Mouse (Mus musculus) neural tube, embryonic 11.5 days (tissue): ENCODE results near the gene Clasp2. TPM values are rescaled to one million over a fixed set of nuclear protein-coding genes. Genes with fewer than 3 reads are reported as not detected.

Experiments
- ATAC-seq: fragments of 200-750 bp; cut with Nextera tagmentation; 2 replicates; pipeline ENCODE4 v1.8.0; 2017; ENCODE audit warnings: moderate number of reproducible peaks, mild to moderate bottlenecking, moderate TSS enrichment, moderate library complexity; ENCODE audit not compliant: insufficient read depth, low FRiP score, low TSS enrichment
- DNase-seq: peaks from one replicate; pipeline ENCODE4 v3.0.0-alpha.2; 2015; ENCODE audit warnings: low spot score
- H3K27ac ChIP-seq: fragments of 300-500 bp; sonication (generic); 2 replicates; pipeline ENCODE4 v1.5.1; 2014; ENCODE audit warnings: low read depth, mild to moderate bottlenecking, low read length
- H3K27me3 ChIP-seq: fragments of 300-500 bp; sonication (generic); 2 replicates; pipeline ENCODE4 v1.6.1; 2014; ENCODE audit warnings: mild to moderate bottlenecking, low read length, mixed read lengths; ENCODE audit not compliant: control insufficient read depth, insufficient read depth
- H3K36me3 ChIP-seq: fragments of 300-500 bp; sonication (generic); 2 replicates; pipeline ENCODE4 v1.6.1; 2014; ENCODE audit warnings: mild to moderate bottlenecking, low read length, moderate library complexity, mixed read lengths; ENCODE audit not compliant: control insufficient read depth, insufficient read depth
- H3K4me1 ChIP-seq: fragments of 300-500 bp; sonication (generic); 2 replicates; pipeline ENCODE4 v1.6.1; 2014; ENCODE audit warnings: low read length, mixed read lengths; ENCODE audit not compliant: control insufficient read depth, insufficient read depth
- H3K4me2 ChIP-seq: fragments of 300-500 bp; sonication (generic); 2 replicates; pipeline ENCODE4 v1.6.1; 2014; ENCODE audit warnings: low read depth, mild to moderate bottlenecking, moderate library complexity
- H3K4me3 ChIP-seq: fragments of 300-500 bp; sonication (generic); 2 replicates; pipeline ENCODE4 v1.5.1; 2014; ENCODE audit warnings: low read depth, low read length
- H3K9ac ChIP-seq: fragments of 300-500 bp; sonication (generic); 2 replicates; pipeline ENCODE4 v1.6.1; 2014; ENCODE audit warnings: mild to moderate bottlenecking, low read length
- H3K9me3 ChIP-seq: fragments of 300-500 bp; sonication (generic); 2 replicates; pipeline ENCODE4 v1.6.1; 2016; ENCODE audit warnings: low read length; ENCODE audit not compliant: control insufficient read depth
- WGBS: fragments of 180-500 bp; shearing (Covaris S2); extraction: QIAGEN DNeasy Blood & Tissue Kit; methylation state at CpG from one replicate; pipeline ENCODE4 v1.1.7; 2014; 5-methylcytosine and 5-hydroxymethylcytosine counted together
- polyA plus RNA-seq: library from polyadenylated mRNA; unstranded; fragments of >200 nt; fragmentation: Nextera tagmentation; extraction: Ambion mirVana; gene quantifications from 2 replicates; pipeline ENCODE4 v1.2.1, GENCODE M21; 2014

Gene Clasp2
- polyA plus RNA-seq, 1 experiment from 2014 or later = 58.0 TPM

DNA sequence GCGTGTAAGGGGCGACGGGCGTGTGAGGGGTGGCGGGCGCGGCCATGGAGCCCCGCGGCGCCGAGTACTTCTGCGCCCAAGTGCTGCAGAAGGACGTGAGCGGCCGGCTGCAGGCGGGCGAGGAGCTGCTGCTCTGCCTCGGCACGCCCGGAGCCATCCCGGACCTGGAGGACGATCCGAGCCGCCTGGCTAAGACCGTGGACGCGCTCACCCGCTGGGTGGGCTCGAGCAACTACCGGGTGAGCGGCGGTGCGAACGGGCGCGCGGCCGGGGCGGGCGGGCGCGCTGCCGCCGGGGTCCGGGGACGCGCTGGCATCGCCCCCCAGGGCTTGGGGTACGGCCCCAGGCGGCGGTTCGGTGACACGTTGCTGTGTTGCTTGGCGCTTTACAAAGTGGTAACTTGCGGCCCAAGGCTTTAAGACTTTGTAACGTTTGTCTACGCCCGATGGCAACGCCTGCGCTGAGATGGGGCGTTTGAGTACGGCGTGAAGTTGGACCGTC, 414 bp downstream of the Clasp2 start:
- Histone ChIP-seq H3K36me3 (no peaks in the 10 kb centered on the region), H3K27ac (peak overlapping the region; percentile 62), H3K9ac (peak overlapping the region; percentile 89), H3K4me3 (peak overlapping the region; percentile 95), H3K27me3 (no peaks in the 10 kb centered on the region), H3K9me3 (no peaks in the 10 kb centered on the region), H3K4me2 (peak overlapping the region; percentile 95), H3K4me1 (0 out of 2 replicates have a peak, but pooled peaks cover 4% of the 10 kb centered on the region)
- under 1% methylated on average over 62 of the region's 64 CpGs for WGBS
- ATAC-seq (peak; percentile 82), DNase-seq (no peak)

DNA sequence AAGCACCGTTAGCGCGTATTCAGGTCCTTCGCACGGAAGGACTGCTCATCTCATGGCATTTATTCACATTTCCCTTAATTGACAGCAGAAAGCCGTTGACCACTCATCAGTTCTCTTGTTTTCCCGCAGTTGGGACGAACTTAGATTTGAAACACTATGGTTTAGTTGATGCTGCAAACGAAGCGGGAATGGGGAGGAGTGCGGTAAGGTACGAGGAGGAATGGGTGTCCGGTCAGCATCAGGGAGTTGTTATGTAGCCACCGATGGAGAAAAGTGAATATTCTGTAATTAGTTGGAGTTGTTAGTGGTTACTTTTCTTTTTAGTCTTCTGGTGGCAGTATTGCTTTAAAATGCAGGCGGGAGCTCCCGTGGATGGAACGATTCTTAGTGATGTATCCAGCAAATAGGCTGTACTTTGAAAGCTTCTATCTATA, 1.1 kb downstream of the Clasp2 start:
- DNase-seq = peak; percentile 21
- H3K27ac ChIP-seq = no peak overlapping the region
- H3K27me3 ChIP-seq = no peaks in the 10 kb centered on the region
- WGBS = 7% methylated on average over 17 of the region's 17 CpGs
- H3K4me3 ChIP-seq = peak overlapping the region; percentile 95
- H3K9ac ChIP-seq = peak overlapping the region; percentile 89
- H3K4me2 ChIP-seq = peak overlapping the region; percentile 95
- no peaks in the 10 kb centered on the region for H3K9me3 ChIP-seq
- 0 out of 2 replicates have a peak, but pooled peaks cover 4% of the 10 kb centered on the region for H3K4me1 ChIP-seq
- no peak for ATAC-seq
- no peaks in the 10 kb centered on the region for H3K36me3 ChIP-seq

DNA sequence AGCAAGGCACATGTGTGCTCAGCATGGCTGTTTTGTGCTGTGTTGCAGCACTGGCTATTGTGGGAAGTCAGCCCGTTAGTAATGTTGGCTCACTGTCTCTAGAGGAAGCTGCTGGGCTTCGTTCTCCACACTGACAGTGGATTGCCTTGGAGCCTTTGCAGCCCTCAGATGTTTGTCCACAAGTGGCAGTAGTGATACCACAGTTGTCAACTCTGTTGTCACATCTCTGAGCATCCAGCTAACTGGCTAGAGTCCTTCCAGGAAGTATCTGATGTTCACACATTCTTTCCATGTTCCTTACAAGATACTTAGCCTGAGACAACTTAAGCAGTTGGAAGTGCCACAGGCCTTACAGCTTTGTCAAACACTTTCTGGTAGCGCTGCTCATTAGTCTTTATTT, 2.0 kb downstream of the Clasp2 start:
- Histone ChIP-seq H3K27me3 (no peaks in the 10 kb centered on the region), H3K27ac (no peak overlapping the region), H3K4me3 (no peak overlapping the region), H3K9ac (no peak overlapping the region), H3K36me3 (no peaks in the 10 kb centered on the region), H3K4me2 (no peak overlapping the region), H3K9me3 (no peaks in the 10 kb centered on the region), H3K4me1 (0 out of 2 replicates have a peak, but pooled peaks cover 4% of the 10 kb centered on the region)
- DNase-seq (no peak), ATAC-seq (no peak)
- 67% methylated on average over 3 of the region's 3 CpGs for WGBS

DNA sequence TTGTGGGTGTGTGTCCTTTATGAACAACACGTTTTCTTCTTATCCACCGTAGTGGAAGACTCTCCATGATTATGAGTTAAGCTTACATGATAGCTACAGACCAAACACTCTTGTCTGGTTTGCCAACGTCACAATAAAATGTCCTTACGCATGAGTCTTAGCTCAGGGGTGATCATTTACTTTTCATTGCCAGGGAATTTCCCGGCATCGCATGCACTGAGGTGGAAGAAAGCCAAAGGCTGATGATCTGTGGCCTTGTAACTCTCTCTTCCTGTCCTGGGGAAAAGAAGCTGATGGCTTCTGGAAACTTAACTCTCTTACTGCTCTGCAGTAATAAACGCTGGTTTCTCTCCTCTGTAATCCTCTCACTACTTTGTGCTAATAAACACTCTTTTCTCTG, 8.1 kb downstream of the Clasp2 start:
- Histone ChIP-seq H3K9ac (no peak overlapping the region), H3K27ac (no peak overlapping the region), H3K4me3 (no peak overlapping the region), H3K4me1 (no peaks in the 10 kb centered on the region), H3K9me3 (no peaks in the 10 kb centered on the region), H3K4me2 (no peak overlapping the region), H3K36me3 (no peaks in the 10 kb centered on the region), H3K27me3 (no peaks in the 10 kb centered on the region)
- ATAC-seq (no peak), DNase-seq (no peak)
- 94% methylated on average over 7 of the region's 7 CpGs for WGBS

DNA sequence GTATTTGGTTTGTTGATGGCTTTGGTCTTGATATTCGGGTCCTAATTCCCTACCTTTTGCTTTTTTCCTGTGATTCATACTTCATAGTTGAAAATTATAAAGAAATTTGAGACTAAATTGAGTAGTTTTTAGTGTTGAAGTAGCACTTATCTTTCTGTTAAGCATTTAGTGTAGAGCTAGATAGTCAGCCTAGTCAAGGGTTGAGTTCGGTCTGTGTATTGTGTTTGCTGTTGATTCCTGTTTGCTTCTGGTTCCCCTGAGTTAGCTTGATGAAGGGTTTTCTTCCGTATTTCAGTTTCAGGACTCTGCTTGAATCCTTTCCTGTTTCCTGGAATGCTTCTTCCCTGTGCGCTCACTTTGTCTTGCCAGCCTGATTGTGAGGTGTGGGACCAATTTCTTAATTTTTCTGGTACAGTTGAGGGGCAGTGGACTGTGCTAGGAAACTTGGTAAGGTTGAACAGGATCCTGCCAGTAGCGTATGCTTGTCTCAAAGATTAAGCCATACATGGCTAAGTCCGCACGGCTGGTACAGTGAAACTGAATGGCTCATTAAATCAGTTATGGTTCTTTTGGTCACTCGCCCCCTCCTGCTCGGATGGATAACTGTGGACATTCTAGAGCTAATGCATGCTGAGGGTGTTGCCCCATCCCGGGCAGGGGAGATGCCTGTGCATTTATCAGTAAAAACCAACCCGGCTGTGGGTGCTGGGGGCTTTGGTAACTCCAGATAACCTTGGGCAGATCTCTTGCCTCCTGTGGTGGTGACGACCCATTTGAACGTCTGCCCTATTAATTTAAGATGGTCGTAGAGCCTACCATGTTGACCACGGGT, 14.8 kb downstream of the Clasp2 start:
- Histone ChIP-seq H3K4me2 (no peak overlapping the region), H3K27me3 (no peaks in the 10 kb centered on the region), H3K4me1 (no peaks in the 10 kb centered on the region), H3K9me3 (no peaks in the 10 kb centered on the region; the same call in 1 of the 2 replicates), H3K4me3 (no peak overlapping the region), H3K27ac (no peak overlapping the region), H3K36me3 (no peaks in the 10 kb centered on the region), H3K9ac (no peak overlapping the region)
- DNase-seq = no peak
- ATAC-seq = no peak
- 89% methylated on average over 15 of the region's 15 CpGs for WGBS

DNA sequence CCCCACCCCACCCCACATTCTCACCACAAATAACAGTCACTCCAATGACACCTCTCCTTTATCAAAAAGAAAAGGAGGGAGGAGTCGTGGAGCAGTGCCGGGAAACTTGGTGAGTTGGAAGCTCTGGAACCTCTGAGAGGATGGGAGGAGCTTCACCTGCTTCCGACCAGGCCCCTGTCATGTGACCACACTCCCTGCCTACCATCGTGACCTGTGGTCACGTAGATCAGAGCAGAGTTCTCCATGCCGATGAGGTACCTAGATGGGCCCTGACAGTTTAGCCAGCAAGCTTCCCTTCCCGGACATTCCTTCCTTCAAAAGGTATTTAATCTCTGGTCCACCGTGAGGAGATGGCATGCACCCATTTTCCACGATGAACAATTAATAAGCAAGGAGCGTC, 17.2 kb downstream of the Clasp2 start:
- no peak for ATAC-seq
- 96% methylated on average over 10 of the region's 10 CpGs for WGBS

DNA sequence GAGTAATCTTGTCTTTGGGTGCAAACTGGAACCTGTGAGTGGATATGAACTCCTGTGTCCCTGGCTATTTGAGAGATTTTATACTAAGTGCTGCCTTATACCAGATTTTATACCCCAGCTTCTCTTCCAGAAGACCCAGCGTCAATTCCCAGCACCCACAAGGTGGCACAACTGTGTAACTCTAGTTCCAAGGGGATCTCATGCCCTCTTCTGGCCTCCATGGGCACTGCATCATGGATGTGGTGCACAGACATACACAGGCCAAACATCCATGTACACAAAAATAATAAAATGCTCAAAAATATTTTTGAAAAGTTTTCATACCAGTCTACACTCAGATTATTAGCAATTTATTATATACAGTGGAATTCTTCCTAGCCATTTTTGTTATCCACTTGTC, 18.4 kb downstream of the Clasp2 start:
- 97% methylated on average over 1 of the region's 1 CpGs for WGBS

More for the DNA sequence above, 17.2 kb downstream of the Clasp2 start:
- Histone ChIP-seq H3K36me3 (no peaks in the 10 kb centered on the region), H3K4me2 (no peak overlapping the region), H3K9ac (no peak overlapping the region), H3K27ac (no peak overlapping the region), H3K4me3 (no peak overlapping the region), H3K9me3 (no peaks in the 10 kb centered on the region; the same call in 1 of the 2 replicates), H3K27me3 (no peaks in the 10 kb centered on the region), H3K4me1 (no peaks in the 10 kb centered on the region)
- DNase-seq = no peak

DNA sequence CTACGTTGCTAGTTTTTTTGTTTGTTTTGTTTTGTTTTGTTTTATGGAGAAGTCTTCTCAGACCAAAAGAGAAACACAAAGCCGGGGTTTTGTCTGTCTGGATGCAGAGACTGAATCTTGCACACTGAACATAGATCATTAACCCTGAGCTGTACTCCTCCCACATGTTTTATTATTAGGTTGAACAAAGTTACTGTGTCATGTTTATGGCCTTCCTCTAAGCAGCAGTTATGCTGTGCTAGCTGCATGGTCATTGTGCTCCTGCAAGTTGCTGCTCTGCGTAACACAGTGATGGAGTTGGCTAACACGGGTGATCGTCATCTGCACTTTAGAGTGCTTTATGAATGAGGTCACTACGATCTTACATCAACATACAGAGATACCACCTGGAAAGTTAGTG, 21.1 kb downstream of the Clasp2 start:
- WGBS = 94% methylated on average over 6 of the region's 6 CpGs
- Histone ChIP-seq H3K9me3 (no peaks in the 10 kb centered on the region; the same call in 1 of the 2 replicates), H3K36me3 (no peaks in the 10 kb centered on the region), H3K4me3 (no peak overlapping the region), H3K9ac (no peak overlapping the region), H3K4me1 (no peaks in the 10 kb centered on the region), H3K4me2 (no peak overlapping the region), H3K27me3 (no peaks in the 10 kb centered on the region), H3K27ac (no peak overlapping the region)
- ATAC-seq (no peak), DNase-seq (no peak)

More for the DNA sequence above, 18.4 kb downstream of the Clasp2 start:
- Histone ChIP-seq H3K36me3 (no peaks in the 10 kb centered on the region), H3K9ac (no peak overlapping the region), H3K9me3 (no peaks in the 10 kb centered on the region; the same call in 1 of the 2 replicates), H3K4me3 (no peak overlapping the region), H3K27me3 (no peaks in the 10 kb centered on the region), H3K27ac (no peak overlapping the region), H3K4me1 (no peaks in the 10 kb centered on the region), H3K4me2 (no peak overlapping the region)
- no peak for DNase-seq
- no peak for ATAC-seq

DNA sequence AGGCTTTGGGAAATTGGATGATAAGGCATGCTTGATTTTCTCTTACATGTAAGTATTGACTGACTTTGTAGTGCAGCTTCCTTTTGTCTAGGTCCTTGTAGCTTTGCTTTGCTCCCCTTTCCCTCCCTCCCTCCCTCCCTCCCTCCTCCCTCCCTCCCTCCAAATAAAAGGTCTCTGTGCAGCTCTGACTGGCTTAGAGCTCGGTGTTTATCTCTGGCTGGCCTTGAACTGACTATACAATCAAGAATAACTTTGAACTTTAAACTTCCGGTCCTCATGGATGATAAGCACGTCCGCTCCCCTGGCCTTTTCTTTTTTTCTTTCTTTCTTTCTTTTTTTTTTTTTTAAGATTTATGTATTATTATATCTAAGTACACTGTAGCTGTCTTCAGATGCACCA, 21.9 kb downstream of the Clasp2 start:
- Histone ChIP-seq H3K9ac (no peak overlapping the region), H3K9me3 (no peaks in the 10 kb centered on the region; the same call in 1 of the 2 replicates), H3K4me1 (no peaks in the 10 kb centered on the region), H3K36me3 (no peaks in the 10 kb centered on the region), H3K4me2 (no peak overlapping the region), H3K4me3 (no peak overlapping the region), H3K27ac (no peak overlapping the region), H3K27me3 (no peaks in the 10 kb centered on the region)
- DNase-seq = no peak
- no peak for ATAC-seq
- 97% methylated on average over 4 of the region's 4 CpGs for WGBS
